11 mouse cellular contexts compared by ENCODE assay signal in genomic region chr10:15392027-15392816, GRCm38 (mm10).
DNase-seq lines count a peak whose midpoint lies in the region; ATAC-seq lines count a peak whose summit lies in the region.
"Had no signal": no experiment of that assay in that cellular context is flagged by ENCODE, and none has a peak within 500 bp of the region (broad histone marks: within the 10 kb centered on the region; RNA-seq: fewer than 3 reads in every experiment).

No protein-coding gene starts in this region.

- no peaks in the 10 kb centered on the region for H3K9me3 ChIP-seq in forebrain, embryonic 13.5 days (replicated peaks)
- no peaks in the 10 kb centered on the region for H3K9me3 ChIP-seq in forebrain, embryonic 10.5 days
- H3K9me3 ChIP-seq in lung, embryonic 16.5 days (ENCODE audit: control insufficient read depth, low read length), result no peaks in the 10 kb centered on the region
- H3K9me3 ChIP-seq: heart, embryonic 13.5 days; liver, embryonic 15.5 days had no signal

- no peak for DNase-seq in forebrain, embryonic 10.5 days (ENCODE audit: extremely low spot score, low spot score)
- no peak for DNase-seq in lung, adult 18-20 months
- DNase-seq in heart, postnatal 10 days, result peak; percentile 34 to 37
- DNase-seq in naive thymus-derived CD4-positive, alpha-beta T cell, adult 2 months (ENCODE audit: low read depth), result peak; percentile 2
- no peak for DNase-seq in left cerebral cortex, postnatal 4 days

- no peak overlapping the region for H3K4me3 ChIP-seq in forebrain, embryonic 13.5 days
- no peak overlapping the region for H3K4me3 ChIP-seq in forebrain, embryonic 10.5 days
- H3K4me3 ChIP-seq in lung, embryonic 16.5 days (ENCODE audit: low read length), result no peak overlapping the region
- H3K4me3 ChIP-seq: heart, embryonic 13.5 days; liver, embryonic 15.5 days had no signal

- intact Hi-C loops in heart, postnatal 10 days (cut with DNase I), result no loop called here
- intact Hi-C loops in left cerebral cortex, postnatal 4 days (cut with DNase I), result no loop called here

- H3K4me2 ChIP-seq in forebrain, embryonic 13.5 days, result no peak overlapping the region
- H3K4me2 ChIP-seq in lung, embryonic 16.5 days (ENCODE audit: low read depth, low read length), result no peak overlapping the region
- H3K4me2 ChIP-seq: heart, embryonic 13.5 days; liver, embryonic 15.5 days had no signal

- ATAC-seq in forebrain, embryonic 13.5 days, result 0 out of 2 replicates have a peak, but pooled peaks have one; percentile 62
- peak; percentile 62; the same call in 1 of the 2 replicates for ATAC-seq in lung, embryonic 16.5 days (ENCODE audit: low read depth)
- ATAC-seq in megakaryocyte-erythroid progenitor cell, adult 5-6 weeks (replicated peaks; ENCODE audit: low FRiP score, low TSS enrichment, poor library complexity, severe bottlenecking), result no peak
- ATAC-seq: CD4-positive, CD25-positive, alpha-beta regulatory T cell, adult 4 months had no signal

- no peaks in the 10 kb centered on the region for H3K36me3 ChIP-seq in forebrain, embryonic 13.5 days (ENCODE audit: poor library complexity, severe bottlenecking)
- H3K36me3 ChIP-seq in forebrain, embryonic 10.5 days (replicated peaks), result no peaks in the 10 kb centered on the region
- no peaks in the 10 kb centered on the region for H3K36me3 ChIP-seq in lung, embryonic 16.5 days (ENCODE audit: control insufficient read depth, insufficient read depth, low read length)
- H3K36me3 ChIP-seq: heart, embryonic 13.5 days; liver, embryonic 15.5 days had no signal

- no peaks in the 10 kb centered on the region for H3K27me3 ChIP-seq in forebrain, embryonic 13.5 days
- no peaks in the 10 kb centered on the region for H3K27me3 ChIP-seq in forebrain, embryonic 10.5 days (ENCODE audit: poor library complexity, severe bottlenecking)
- H3K27me3 ChIP-seq in lung, embryonic 16.5 days (ENCODE audit: control insufficient read depth, insufficient read depth, low read depth, low read length), result no peaks in the 10 kb centered on the region
- H3K27me3 ChIP-seq: heart, embryonic 13.5 days; liver, embryonic 15.5 days had no signal

- no peak overlapping the region for H3K9ac ChIP-seq in forebrain, embryonic 13.5 days
- H3K9ac ChIP-seq in lung, embryonic 16.5 days (ENCODE audit: low read length), result no peak overlapping the region
- H3K9ac ChIP-seq: heart, embryonic 13.5 days; liver, embryonic 15.5 days had no signal

- 69% methylated on average over 5 of the region's 5 CpGs for WGBS in forebrain, embryonic 13.5 days
- 79% methylated on average over 5 of the region's 5 CpGs for WGBS in forebrain, embryonic 10.5 days
- WGBS in lung, embryonic 16.5 days, result 30% methylated on average over 5 of the region's 5 CpGs

- no peak overlapping the region for H3K27ac ChIP-seq in forebrain, embryonic 13.5 days
- no peak overlapping the region for H3K27ac ChIP-seq in forebrain, embryonic 10.5 days
- no peak overlapping the region; the same call in 1 of the 2 replicates for H3K27ac ChIP-seq in lung, embryonic 16.5 days (ENCODE audit: low read length)
- H3K27ac ChIP-seq: heart, embryonic 13.5 days; liver, embryonic 15.5 days had no signal

- H3K4me1 ChIP-seq in forebrain, embryonic 13.5 days, result no peaks in the 10 kb centered on the region
- no peaks in the 10 kb centered on the region for H3K4me1 ChIP-seq in forebrain, embryonic 10.5 days
- no peaks in the 10 kb centered on the region for H3K4me1 ChIP-seq in lung, embryonic 16.5 days (replicated peaks; ENCODE audit: control insufficient read depth, insufficient read depth, low read length)
- H3K4me1 ChIP-seq: heart, embryonic 13.5 days; liver, embryonic 15.5 days had no signal

Comparison
In these comparisons a context has a peak if more than half of its experiments do, and no peak if none do; other contexts are left out.
1. DNase-seq: peak in heart, postnatal 10 days (2 of 2) and naive thymus-derived CD4-positive, alpha-beta T cell, adult 2 months (single experiment); none in forebrain, embryonic 10.5 days (single experiment), lung, adult 18-20 months (0 of 2) and left cerebral cortex, postnatal 4 days (single experiment).